Mouse (Mus musculus): ENCODE results near the gene Havcr1. TPM values are rescaled to one million over a fixed set of nuclear protein-coding genes. Genes with fewer than 3 reads are reported as not detected.
"Not testable (repeated sequence)": the region's sequence is repeated elsewhere in the genome, so short reads cannot be mapped to it uniquely, and the experiment has no call there.

Havcr1 gene
- polyA plus RNA-seq (2017; shearing (Covaris generic)) = not detected

DNA sequence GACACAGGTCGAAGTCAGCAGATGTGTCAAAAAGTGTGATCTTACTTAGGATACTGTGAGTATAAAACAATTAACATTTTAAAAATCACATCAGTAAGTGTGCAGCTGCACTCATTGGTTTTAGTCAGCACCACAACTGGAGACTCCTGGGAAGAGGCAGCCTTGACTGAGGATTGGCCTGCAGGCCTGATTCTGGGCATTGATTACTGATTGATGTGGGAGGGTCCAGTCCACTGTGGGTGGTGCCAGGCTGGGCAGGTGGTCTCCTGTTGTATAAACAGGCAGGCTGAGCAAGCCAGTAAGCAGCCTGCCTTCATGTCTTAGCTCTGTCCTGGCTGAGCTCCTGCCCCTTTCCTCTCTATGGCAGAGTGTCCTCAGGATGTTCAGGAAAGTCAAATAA, at the start of gene Havcr1:
Gene Havcr1, plus strand, starts transcription at position 5 of the 400 bp plus-strand sequence.
- ATAC-seq = not testable (repeated sequence)

DNA sequence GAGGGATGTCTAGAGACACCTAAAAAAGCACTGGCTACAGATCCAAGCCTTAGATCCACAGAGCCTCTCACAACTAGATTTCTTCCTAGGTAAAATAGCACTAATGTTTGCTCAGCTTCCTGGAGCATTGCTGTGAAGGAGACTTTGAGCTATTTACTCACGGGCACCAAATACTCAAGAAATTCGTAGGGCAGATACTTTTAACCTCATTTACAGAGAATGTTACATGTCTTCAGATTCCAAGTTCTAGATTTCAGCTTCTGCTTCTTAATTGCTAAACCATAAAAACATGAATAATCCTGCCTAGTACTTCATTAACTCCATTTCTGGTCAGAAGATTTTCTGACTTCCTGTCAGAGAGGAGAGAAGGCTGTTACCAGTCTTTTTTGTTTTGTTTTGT, 44.7 kb upstream of the Havcr1 start:
- no peak for ATAC-seq

DNA sequence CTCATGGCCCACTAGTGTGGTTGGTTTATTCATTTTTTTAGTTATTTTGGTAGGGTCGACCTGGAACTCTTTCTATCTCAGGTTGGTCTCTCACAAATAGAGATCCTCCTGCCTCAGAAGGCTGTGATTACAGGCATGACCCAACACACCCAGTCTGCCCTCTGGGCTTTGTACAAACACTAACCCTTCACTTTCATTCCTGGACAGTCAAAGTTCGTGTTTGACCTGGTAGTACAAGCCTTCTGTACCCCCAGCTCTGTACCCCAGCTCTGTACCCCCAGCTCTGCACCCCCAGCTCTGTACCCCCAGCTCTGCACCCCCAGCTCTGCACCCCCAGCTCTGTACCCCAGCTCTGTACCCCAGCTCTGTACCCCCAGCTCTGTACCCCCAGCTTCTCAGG, 39.0 kb upstream of the Havcr1 start:
- not testable (repeated sequence) for ATAC-seq

DNA sequence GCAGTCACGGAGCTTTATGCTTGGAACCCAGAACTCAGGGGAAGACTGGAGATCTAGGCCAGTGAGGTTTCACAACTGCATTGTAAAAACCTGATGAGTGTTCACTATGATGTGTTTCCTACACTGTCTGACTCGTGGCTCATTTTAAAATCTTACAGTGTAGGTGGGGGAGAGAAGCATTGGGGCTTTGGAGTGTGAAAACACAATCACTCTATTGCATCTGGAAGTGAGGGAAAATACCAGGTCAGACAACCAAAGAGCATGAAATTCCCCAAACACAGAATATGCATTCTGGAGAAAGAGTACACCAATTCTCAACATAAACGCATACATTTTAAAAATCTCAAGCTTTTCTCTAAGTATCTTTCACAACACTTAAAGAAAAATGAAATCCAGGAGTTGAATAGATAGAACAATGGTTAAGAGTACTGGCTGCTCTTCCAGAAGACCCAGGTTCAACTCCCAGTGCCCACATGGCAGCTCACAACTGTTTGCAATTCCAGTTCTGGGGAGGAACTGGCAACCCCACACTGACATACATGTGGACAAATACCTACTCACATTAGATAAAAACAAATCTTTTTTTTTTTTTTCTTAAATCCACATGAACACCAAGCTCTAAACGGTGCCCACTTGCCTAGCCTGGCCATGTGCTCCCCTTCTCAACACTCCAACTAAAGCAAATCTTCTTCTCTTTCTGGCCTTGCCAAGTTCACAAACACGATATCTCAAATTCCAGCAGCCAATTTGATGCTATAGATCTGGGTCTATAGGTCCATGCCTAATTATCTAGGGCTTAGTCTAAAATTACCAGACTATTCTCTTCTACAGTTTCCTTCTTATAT, 37.2 kb upstream of the Havcr1 start:
- no peak for ATAC-seq

DNA sequence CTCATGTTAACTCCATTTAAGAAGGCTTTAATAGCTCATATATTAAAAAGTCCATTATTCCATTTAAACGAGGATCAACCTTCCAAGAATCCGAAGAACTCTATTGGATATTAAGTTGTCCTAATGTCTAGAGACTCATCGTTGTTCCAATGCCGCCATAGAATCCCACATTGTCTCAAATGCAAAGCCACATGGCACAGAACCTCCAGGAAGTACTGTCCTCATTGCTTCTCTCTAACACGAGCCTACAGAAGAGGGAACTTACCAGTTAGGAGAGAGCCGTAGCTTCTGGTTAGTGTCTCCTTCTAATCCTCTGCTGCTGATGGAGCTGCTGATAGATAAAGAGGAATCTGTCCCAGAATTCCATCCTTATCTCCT, 36.6 kb upstream of the Havcr1 start:
- no peak for ATAC-seq

DNA sequence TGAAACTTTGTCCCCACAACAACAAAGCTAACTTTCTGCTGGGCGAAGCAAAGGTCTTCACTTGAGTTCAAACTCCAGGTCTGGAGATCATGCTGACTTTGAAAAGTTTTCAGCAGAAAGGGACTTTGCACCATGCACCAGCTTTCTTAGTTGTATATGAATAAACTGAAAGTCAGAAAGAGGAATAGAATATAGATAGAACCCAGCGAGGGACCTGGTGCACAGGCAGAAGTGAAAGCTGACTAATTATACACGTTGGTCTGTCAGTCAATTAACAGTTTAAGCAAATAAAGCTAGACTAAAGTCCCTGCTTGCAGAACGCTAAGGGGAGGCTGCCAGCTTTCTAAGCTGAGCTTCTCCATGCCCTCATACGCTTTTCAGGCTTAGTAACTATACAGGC, 36.0 kb upstream of the Havcr1 start:
- ATAC-seq = no peak

DNA sequence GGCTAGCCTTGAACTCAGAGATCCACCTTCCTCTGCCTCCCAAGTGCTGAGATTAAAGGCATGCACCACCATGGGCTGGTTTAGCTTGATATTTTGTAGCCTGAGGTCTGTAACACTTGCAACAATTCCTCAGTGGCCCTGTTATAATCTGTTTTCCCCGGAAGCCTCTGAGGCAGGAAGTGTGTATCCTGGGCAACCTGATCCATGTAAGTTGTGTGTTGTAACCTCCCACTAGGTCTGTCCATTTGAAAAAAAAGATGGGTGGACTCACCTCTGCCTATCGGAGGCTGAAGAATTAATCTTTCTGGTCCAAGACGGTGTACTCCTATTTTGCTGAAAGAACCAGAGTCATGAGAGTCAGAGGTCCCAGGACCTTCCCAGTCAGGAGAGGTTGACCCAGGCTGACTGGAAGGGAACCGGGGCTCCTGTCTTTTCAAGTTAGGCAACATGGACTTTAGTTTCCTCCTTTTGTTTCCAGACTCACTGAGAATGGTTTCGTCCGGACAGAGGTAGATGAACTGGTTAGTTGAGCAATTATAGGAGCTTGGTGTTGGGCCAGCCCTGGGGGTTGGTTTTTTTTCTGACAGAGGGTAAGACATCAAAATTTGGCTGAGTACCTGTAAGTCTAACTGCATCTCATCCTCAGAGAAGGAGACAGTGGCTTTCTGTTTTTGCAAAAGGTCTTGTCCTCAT, 28.1 kb upstream of the Havcr1 start, which contains the start of gene Timd2:
Gene Timd2, minus strand, starts transcription at position 398 of the 693 bp plus-strand sequence.
- ATAC-seq = no peak

DNA sequence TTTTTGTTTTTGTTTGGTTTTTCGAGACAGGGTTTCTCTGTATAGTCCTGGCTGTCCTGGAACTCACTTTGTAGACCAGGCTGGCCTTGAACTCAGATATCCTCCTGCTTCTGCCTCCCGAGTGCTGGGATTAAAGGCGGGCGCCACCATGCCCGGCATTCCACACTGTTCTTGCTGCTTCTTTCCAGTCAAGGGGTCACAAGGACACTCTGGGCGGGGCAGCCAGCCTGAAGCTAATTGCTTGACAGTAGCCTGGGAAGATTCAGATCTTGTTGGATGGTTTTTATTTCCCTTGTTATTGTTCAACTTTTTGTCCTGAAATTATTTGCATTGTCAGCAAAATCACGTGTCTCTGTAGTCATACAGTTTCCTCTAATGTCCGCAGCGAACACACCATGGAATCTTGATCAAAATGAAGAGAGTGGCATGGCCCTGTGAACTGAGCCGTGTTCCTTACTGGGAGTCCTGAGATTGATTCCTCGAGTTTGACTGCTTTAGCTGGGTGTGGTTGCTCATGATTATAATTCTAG, 3.3 kb upstream of the Havcr1 start:
- no peak for ATAC-seq

DNA sequence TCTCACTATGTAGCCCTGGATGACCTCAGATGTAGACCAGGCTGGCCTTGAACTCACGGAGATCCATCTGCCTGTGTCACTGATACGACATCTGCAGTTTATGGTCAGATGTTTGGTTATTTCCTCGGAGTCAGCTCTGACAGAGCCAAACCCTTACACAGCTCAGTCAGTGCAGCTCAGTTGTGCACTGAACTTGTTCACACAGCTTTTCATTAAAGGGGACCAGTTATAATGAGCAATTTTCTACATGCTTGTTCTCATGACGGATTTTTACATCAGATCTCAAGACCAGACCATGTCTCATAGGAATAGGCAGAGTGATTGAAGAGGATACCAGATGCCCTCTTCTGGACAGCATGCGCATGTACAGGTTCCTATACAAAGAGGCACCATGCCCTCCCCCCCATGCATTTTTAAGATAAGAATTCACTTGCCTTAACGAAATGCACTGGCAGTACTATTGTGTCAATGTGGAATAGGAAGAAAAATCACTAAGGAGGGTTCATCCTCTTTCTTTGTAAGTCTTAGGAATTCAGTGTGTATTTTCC, 1.6 kb upstream of the Havcr1 start:
- peak; percentile 43 for ATAC-seq

DNA sequence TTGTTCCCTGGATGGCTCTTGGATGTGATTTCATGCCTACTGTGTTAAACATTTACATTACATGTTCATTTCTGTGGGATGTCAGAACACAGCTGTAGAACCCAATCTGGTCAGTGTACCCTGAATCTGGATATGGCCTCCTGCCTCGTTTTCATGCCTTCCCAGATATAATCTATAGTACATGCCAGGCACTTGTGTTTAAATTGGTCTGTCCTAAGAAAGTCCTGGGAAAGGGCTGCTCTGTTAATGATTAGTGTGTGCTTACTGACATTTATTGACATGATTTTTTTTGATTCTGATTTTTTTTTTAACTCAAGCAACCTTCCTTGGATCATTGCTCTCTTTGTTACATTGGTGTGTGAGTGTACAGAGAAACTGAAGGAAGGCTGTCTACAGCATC, 263 bp upstream of the Havcr1 start:
- ATAC-seq = no peak

DNA sequence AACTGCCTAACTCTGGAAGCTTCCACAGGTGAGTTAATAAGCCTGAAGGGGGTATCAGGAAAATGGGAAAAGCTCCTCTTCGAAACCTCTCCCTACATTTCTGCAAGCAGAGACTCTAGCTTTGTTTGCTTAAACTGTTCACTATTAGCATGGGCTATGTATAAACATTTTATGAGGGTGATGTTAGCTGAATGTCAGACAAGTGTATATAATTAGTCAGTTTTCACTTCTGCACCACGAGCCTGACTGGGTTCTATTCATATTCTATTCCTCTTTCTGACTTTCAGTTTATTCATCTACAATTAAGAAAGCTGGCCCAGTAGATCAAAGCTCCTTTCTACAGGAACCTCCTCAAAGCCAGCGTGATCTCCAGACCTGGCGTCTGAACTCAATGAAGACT, 4.6 kb downstream of the Havcr1 start:
- ATAC-seq = no peak

DNA sequence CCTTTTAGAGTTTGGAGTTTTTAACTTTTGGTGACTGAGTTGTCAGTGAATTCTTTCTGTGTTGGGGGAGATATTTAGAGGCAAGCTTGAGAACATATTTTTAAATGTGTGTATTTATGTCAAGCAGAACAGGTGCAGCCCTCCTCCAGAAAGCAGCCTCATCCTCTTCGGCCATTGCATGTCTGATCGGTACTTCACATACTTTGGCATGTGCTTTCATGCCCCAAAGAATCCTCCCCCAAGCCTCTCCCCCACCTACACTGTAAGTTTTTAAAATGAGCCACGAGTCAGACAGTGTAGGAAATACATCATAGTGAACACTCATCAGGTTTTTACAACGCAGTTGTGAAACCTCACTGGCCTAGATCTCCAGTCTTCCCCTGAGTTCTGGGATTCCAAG, 6.0 kb downstream of the Havcr1 start:
- ATAC-seq = no peak

DNA sequence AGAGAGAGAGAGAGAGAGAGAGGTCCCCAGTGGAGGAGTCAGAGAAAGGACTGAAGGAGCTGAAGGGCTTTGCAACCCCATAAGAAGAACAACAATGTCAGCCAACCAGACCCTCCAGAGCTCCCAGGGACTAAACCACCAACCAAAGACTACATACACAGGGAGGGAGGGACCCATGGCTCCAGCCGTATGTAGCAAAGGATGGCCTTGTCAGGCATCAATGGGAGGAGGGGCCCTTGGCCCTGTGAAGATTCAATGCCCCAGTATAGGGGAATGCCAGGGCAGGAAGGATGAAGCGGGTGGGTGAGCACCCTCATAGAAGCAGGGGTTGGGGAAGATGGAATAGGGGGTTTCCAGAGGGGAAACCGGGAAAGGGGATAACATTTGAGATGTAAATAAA, 6.8 kb downstream of the Havcr1 start:
- no peak for ATAC-seq

DNA sequence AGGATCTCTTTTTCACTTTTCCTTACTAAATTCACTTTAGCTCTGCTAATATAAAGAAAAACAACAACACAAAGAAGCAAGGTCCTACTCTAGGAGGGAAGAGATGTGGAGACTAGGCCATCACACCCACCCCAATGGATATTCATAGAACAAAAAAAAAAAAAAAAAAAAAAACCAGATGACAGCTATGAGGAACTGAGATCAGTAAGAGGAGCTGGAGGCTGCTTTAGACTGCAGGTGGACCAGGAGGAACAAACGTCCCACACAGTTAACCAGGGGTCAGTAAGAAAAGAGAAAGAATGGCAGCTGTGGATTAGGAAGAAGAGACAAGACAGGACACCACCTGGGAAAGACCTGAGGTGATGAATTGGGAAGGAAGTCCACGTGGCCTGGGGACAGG, 13.1 kb downstream of the Havcr1 start:
- no peak for ATAC-seq

DNA sequence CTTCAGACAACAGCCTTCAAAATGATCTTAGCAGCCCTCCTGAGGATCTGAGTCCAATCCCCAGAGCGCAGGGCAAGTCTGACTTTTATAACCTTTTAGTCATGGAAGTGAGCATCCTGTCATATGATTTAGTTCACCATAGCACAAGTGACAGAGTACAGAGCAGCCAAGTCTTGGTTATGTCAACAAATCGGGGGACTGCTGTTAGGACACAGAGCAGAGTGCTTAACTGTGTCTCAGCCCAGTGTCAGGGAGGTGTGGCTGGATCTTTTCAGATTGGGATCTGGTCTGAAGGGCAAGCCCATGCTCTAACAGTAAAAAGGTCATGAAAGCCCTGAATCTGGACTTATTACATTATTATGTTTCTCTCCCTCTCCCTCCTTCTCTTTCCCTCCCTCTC, 18.8 kb downstream of the Havcr1 start:
- ATAC-seq = no peak

DNA sequence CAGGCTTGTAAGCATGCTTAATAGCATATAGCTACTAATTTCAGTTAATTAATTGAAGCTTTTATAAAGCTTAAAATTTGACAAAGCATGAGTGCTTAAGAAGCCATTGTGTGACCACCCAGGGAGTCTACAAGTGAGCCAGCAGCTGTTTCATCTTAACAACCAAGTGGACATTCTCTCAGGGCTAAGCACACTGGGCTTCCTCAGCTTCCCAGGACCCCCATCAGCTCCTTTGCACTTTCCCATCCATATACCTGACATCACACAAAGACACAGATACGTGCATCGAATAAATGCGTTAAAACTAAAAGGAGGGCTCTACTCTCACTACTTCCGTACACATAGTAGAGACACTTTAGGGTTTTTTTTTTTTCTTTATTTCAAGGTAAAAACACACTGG, 19.8 kb downstream of the Havcr1 start:
- ATAC-seq = no peak

DNA sequence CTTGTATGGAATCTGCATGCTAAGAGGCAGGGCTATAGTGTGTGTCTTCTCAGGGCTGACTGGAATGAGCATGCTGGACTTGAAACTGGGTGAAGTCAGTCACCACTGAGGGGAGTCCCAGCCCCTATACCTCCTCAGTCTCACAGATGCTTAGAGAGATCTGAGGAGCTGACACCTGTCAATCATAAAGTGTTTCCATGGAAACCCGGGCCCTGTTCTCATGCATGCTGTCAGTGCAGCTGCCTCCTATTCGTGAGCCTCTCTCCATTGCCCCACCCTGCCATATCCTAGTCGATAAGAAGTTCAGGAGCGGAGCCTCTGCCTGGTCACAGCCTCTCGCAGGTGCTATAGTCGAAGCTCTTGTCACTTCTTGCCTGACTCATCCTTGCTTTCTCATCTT, 20.8 kb downstream of the Havcr1 start:
- ATAC-seq = not testable (repeated sequence)

DNA sequence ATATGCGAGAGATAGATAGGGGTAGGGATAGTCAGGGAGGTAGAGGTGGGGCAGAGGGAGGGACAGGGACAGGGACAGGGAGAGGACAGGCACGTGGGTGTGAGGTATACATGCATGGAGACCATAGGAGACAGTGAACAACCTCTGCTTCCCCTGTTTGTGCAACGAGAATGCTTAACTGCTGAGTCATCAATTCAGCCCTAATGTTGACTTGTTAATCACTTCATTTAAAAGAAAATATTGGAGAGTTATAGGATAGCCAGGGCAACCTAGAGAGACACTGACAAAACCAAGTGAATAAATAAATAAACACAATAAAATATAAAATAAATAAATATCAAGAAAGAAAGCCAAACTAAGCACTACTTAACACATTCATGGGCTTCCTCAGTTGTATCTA, 42.0 kb downstream of the Havcr1 start:
- no peak for ATAC-seq

DNA sequence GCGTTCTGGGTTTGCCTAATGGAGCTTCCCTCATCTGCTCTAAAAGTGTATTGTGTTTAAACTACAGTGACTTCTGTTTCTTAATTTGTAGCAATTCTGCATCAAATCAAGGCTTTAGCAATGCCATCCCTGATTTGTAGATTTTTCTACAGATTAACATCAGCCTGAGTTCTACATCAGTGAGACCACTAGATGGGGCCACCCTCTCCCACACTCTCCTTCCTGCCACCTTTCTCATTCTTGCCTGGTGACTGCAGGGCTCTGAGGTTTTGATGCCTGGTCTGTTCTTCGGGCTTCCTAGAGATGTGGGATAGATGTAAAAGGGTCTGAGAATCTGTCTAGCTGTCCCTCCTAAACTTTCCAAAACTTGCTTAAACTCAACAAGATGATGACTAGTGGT, 44.9 kb downstream of the Havcr1 start:
- no peak for ATAC-seq

DNA sequence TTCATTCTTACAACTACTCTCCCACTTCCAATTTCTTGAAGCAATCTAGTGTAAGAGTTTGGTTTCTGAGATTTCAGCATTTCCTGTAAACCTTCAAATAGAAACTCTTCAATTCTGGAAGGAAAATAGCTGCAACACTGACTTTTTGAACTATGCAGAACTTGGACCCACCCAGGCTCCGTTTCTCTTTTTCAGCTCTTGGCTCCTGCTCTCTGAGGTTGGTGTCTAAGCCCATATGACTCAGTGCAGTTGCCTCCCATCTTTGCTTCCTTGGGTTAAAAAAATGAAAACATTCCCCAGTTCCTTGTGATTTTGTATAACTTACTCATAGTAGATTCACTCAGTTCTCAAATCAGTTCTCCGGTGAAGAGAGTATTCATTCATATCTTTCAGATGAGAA, 69.6 kb downstream of the Havcr1 start:
- no peak for ATAC-seq

DNA sequence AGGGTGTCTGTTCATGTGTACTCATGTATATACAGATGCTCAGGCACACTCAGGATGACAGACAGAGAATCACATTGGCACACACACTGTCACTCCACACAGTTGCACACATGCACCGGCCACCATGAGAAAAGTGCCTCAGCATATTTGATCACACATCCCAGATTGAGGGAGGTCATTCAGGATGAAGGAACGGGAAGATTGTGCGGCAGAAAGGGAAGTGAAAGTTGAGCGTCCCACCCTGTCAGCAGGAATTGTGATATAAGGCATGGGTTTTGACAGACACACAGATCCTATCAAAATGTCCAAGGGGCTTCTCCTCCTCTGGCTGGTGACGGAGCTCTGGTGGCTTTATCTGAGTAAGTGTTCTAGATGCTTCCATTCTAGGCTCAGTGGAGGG, 75.6 kb downstream of the Havcr1 start, which contains the start of gene Timd4:
Gene Timd4, plus strand, starts transcription at position 290 of the 400 bp plus-strand sequence.
- ATAC-seq = no peak

DNA sequence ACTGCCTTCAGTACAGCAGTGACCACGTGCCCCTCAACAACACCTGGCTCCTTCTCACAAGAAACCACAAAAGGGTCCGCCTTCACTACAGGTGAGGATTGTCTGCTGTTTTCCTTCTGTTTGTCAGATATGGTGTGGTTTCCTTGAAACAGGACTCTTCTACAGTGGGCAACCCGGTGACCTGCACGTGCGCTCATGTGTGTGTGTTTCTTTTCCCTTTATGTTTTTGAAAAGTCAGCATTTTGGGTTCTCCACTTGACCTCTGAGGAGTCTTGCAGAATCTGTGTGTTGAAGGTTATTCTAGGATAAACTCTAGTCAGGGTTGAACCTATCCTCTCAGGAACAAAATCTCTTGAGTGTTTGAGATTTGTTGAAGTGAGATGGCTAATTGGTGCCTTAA, 82.8 kb downstream of the Havcr1 start:
- ATAC-seq = no peak

DNA sequence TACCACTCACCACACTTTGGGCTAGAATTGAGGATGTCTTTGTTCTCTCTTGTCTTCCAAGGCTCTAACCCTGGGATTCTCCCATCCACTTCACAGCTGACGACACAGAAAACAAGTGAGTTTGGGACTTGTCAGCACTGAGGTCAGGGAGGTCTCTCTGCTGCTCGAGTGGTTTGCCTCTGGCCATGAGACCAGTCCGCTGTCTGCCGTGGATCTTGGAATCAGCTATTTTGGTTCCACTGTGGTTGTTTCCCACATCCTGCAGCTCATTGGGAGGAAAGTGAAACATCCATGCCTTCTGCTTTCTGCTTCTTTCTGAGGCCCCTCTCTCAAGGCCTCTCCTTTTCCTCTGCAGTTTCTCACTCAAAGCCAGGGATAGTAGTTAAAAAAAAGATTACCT, 85.0 kb downstream of the Havcr1 start:
- ATAC-seq = no peak

All from activated CD4-positive, CD25-positive, alpha-beta regulatory T cell, adult 4 months (primary cell).